Mouse (Mus musculus) lung, postnatal 0 days (tissue): ENCODE measurements around the gene Lmo2. TPM values are rescaled to one million over a fixed set of nuclear protein-coding genes. Genes with fewer than 3 reads are reported as not detected.

Experiments
- ATAC-seq: fragments of 200-750 bp; cut with Nextera tagmentation; 2 replicates; pipeline ENCODE4 v1.8.0; 2017; ENCODE audit warnings: moderate library complexity
- DNase-seq: peaks from one replicate; pipeline ENCODE4 v3.0.0-alpha.2; 2016; ENCODE audit warnings: low spot score
- H3K27ac ChIP-seq: fragments of 300-500 bp; sonication (generic); 2 replicates; pipeline ENCODE4 v1.5.1; 2014; ENCODE audit warnings: antibody characterized with exemption, mild to moderate bottlenecking, low read length, mixed read lengths
- H3K27me3 ChIP-seq: fragments of 300-500 bp; sonication (generic); replicated peaks from 2 replicates; pipeline ENCODE4 v1.6.1; 2014; ENCODE audit warnings: low read length, mixed read lengths; ENCODE audit not compliant: insufficient read depth
- H3K36me3 ChIP-seq: fragments of 300-500 bp; sonication (generic); 2 replicates; pipeline ENCODE4 v1.6.1; 2014; ENCODE audit warnings: low read length, mixed read lengths; ENCODE audit not compliant: insufficient read depth
- H3K4me1 ChIP-seq: fragments of 300-500 bp; sonication (generic); 2 replicates; pipeline ENCODE4 v1.6.1; 2014; ENCODE audit warnings: antibody characterized with exemption, low read depth, low read length, mixed read lengths; ENCODE audit not compliant: insufficient read depth
- H3K4me2 ChIP-seq: fragments of 300-500 bp; sonication (generic); replicated peaks from 2 replicates; pipeline ENCODE4 v1.6.1; 2014; ENCODE audit warnings: low read depth, mild to moderate bottlenecking, low read length, moderate library complexity, mixed read lengths
- H3K4me3 ChIP-seq: fragments of 300-500 bp; sonication (generic); 2 replicates; pipeline ENCODE4 v1.5.1; 2014; ENCODE audit warnings: low read depth, low read length
- H3K9ac ChIP-seq: fragments of 300-500 bp; sonication (generic); replicated peaks from 2 replicates; pipeline ENCODE4 v1.6.1; 2014; ENCODE audit warnings: low read depth, mild to moderate bottlenecking
- H3K9me3 ChIP-seq: fragments of 300-500 bp; sonication (generic); 2 replicates; pipeline ENCODE4 v1.6.1; 2016; ENCODE audit warnings: low read length, mixed read lengths
- CTCF ChIP-seq: IDR thresholded peaks from 2 replicates; pipeline ENCODE4 v1.5.1; 2016; ENCODE audit warnings: antibody characterized with exemption, mild to moderate bottlenecking
- EP300 ChIP-seq: IDR thresholded peaks from 2 replicates; pipeline ENCODE4 v1.6.1; 2016; ENCODE audit warnings: antibody characterized with exemption, mild to moderate bottlenecking, control low read depth
- WGBS: fragments of 180-500 bp; shearing (Covaris S2); extraction: QIAGEN DNeasy Blood & Tissue Kit; methylation state at CpG from one replicate; pipeline ENCODE4 v1.1.7; 2014; 5-methylcytosine and 5-hydroxymethylcytosine counted together
- polyA plus RNA-seq: library from polyadenylated mRNA; unstranded; fragments of >200 nt; fragmentation: Nextera tagmentation; extraction: Ambion mirVana; gene quantifications from 2 replicates; pipeline ENCODE4 v1.2.1, GENCODE M21; 2015

Gene Lmo2
- polyA plus RNA-seq, 1 experiment from 2014 or later = 30.6 TPM

DNA sequence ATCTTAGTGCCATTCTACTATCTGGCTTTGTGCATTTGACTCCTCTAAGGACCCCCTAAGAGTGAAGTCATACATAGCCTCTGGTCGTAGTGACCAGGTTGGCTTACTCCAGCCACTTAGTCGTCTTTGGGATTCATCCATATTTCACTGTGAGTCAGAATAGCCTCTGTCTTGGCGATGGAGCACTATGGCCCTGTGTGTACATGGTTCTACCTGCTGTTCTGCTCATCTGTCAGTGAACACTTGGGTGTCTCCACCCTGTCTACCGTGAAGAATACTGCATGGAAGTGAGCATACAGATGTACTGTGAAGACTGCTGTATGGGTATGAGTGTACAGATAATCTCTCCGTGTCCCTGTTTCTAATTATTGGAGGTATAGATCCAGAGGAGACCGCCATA lies 1.8 kb downstream of the Lmo2 start:
- Histone ChIP-seq H3K27ac (no peak overlapping the region), H3K27me3 (no peaks in the 10 kb centered on the region), H3K9me3 (no peaks in the 10 kb centered on the region), H3K4me2 (no peak overlapping the region), H3K4me3 (no peak overlapping the region), H3K9ac (no peak overlapping the region), H3K36me3 (no peaks in the 10 kb centered on the region), H3K4me1 (no peaks in the 10 kb centered on the region)
- TF ChIP-seq CTCF = no peak
- TF ChIP-seq EP300 = no peak
- WGBS = 86% methylated on average over 6 of the region's 6 CpGs
- DNase-seq = no peak
- ATAC-seq = no peak

DNA sequence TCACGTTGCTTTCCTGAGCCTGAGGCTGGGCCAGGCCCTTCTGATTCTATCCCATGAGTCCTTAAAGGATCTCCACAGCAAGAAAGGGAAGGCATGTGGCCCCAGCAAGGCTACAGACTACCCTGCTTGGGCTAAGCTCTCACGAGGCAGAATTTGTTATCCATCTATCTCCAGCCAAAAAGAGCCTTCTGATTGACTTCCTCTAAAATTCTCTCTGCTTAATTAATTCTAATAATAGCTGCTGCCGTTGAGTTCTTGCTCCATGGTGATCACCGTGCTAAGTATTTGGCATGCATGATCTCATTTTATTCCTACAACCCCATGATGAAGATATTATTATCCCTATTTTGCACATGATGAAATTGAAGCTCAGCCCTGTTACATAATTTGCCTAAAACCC lies 4.6 kb downstream of the Lmo2 start:
- no peak overlapping the region for H3K4me2 ChIP-seq
- WGBS = 65% methylated on average over 4 of the region's 4 CpGs
- H3K9ac ChIP-seq = no peak overlapping the region
- H3K27ac ChIP-seq = no peak overlapping the region
- H3K36me3 ChIP-seq = no peaks in the 10 kb centered on the region
- no peak overlapping the region for H3K4me3 ChIP-seq
- DNase-seq (no peak), ATAC-seq (no peak)
- H3K27me3 ChIP-seq = no peaks in the 10 kb centered on the region
- TF ChIP-seq CTCF (no peak), EP300 (no peak)
- no peaks in the 10 kb centered on the region for H3K9me3 ChIP-seq
- H3K4me1 ChIP-seq = no peaks in the 10 kb centered on the region

DNA sequence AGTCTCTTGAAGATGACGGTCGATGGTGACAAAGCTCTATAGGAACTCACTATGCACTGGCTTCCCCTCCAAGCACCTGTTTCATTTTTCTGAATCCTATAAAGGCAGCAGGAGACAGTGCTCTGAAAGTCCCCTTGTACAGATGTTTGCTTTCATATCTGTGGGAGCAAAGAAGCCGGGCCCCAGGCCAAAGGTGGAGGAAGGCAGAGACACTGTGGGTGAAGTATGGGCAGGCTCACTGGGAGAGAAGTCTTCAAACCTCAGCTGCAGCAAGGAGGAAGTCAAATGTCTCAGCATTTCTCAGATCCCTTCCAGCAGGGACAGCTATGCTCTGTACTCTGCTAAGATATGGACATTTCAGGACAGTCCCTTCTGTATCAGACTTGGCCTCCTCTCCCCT lies 7.6 kb downstream of the Lmo2 start:
- TF ChIP-seq CTCF (no peak), EP300 (no peak)
- WGBS = 72% methylated on average over 3 of the region's 3 CpGs
- H3K4me2 ChIP-seq = no peak overlapping the region
- no peak overlapping the region for H3K9ac ChIP-seq
- no peak overlapping the region for H3K4me3 ChIP-seq
- no peak overlapping the region for H3K27ac ChIP-seq
- H3K27me3 ChIP-seq = no peaks in the 10 kb centered on the region
- no peaks in the 10 kb centered on the region; the same call in 1 of the 2 replicates for H3K4me1 ChIP-seq
- no peak for ATAC-seq
- DNase-seq = no peak
- no peaks in the 10 kb centered on the region for H3K36me3 ChIP-seq
- H3K9me3 ChIP-seq = no peaks in the 10 kb centered on the region

DNA sequence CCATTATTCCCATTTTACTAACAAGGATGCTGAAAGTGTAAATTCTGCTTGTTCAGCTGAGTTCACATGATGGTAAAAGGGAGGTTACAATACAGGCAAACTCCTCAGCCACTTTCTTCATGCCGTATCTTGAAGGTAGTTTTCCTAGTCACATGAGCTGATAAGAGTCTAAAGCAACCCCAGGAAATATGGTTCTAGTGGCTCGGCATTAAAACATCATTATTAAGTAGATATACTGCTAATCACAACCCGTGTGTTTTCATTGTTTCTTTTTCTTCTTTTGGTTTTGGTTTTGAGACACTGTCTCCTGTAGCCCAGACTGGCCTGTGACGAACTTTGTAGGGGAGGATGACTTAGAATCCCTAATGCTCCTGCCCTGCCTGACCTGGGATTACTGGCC lies 10.4 kb downstream of the Lmo2 start:
- Histone ChIP-seq H3K4me2 (no peak overlapping the region), H3K4me1 (no peaks in the 10 kb centered on the region; the same call in 1 of the 2 replicates), H3K27me3 (no peaks in the 10 kb centered on the region), H3K27ac (no peak overlapping the region), H3K9ac (no peak overlapping the region), H3K36me3 (no peaks in the 10 kb centered on the region), H3K9me3 (no peaks in the 10 kb centered on the region), H3K4me3 (no peak overlapping the region)
- TF ChIP-seq EP300 = no peak
- no peak for TF ChIP-seq CTCF
- ATAC-seq (no peak), DNase-seq (no peak)
- WGBS = 65% methylated on average over 4 of the region's 4 CpGs

DNA sequence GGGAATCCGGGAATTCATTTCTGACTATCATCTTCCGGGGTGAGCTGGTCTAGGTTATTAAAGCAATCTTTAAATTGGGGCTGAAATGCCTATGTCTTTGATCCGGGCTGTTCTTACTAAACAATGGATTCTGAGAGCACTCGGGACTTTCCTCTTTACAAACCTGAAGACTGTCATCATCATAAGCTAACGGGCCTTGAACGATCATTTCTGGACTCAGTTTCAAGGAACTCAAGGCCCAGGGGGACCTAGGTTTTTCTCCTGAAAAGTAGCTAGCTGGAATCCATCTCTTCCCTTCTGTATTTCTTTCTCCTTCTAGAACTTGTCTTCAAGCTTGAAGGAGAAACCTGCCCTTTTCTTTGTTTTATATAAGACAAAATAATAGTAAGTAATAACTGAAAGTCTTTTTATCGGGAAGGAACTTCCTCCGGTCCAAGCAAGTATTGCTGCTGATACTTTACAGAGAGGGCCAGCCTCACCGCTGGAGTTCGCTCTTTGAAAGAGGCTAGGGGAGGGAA lies 11.2 kb downstream of the Lmo2 start:
- TF ChIP-seq EP300 (no peak), CTCF (no peak)
- no peaks in the 10 kb centered on the region for H3K9me3 ChIP-seq
- no peaks in the 10 kb centered on the region for H3K27me3 ChIP-seq
- WGBS = 25% methylated on average over 10 of the region's 10 CpGs
- H3K4me1 ChIP-seq = no peaks in the 10 kb centered on the region; the same call in 1 of the 2 replicates
- H3K4me3 ChIP-seq = peak overlapping the region; percentile 72
- H3K9ac ChIP-seq = peak overlapping the region; percentile 39; the same call in 1 of the 2 replicates
- ATAC-seq (no peak), DNase-seq (peak; percentile 6)
- no peaks in the 10 kb centered on the region for H3K36me3 ChIP-seq
- H3K27ac ChIP-seq = peak overlapping the region; percentile 75; the same call in 1 of the 2 replicates
- peak overlapping the region; percentile 79 for H3K4me2 ChIP-seq

DNA sequence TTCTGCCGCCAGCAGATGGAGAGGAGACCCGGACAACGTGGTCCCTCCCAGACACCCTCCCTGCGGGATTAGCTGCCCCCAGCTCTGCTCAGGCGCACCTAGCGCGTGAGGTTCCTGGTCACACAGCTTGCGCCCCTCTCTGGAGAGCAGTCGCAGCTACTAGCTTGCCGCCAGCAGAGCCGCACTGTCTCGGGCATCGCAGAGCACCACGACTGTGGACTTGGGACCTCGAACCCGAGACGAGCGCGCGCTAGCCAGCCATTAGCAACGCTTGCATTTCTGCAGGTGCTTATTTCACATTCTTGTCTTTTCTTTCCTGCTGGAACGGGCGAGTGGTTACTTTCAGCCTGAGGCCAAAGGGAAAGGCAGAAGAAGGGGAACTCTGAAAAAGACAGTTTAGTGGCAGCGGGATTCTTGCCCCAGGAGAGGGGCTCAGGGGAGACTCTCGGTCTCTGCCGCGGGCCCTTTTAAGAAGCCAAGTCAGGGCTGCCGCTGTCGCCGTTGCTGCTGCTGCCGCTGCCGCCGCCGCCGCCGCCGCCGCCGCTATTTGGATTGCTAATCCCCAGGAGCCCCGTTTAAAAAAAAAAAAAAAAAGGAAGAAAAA lies 11.8 kb downstream of the Lmo2 start:
- Histone ChIP-seq H3K4me3 (peak overlapping the region; percentile 72), H3K27ac (peak overlapping the region; percentile 75), H3K4me1 (no peaks in the 10 kb centered on the region; the same call in 1 of the 2 replicates), H3K9ac (peak overlapping the region; percentile 39), H3K9me3 (no peaks in the 10 kb centered on the region), H3K4me2 (peak overlapping the region; percentile 79), H3K36me3 (no peaks in the 10 kb centered on the region), H3K27me3 (no peaks in the 10 kb centered on the region)
- ATAC-seq (peak; percentile 84), DNase-seq (peak; percentile 70)
- WGBS = under 1% methylated on average over 40 of the region's 40 CpGs
- no peak for TF ChIP-seq EP300
- TF ChIP-seq CTCF = peak; percentile 70
